Mouse (Mus musculus) olfactory bulb, adult 2 months (tissue): ENCODE measurements around the gene Twf2. TPM values are rescaled to one million over a fixed set of nuclear protein-coding genes. Genes with fewer than 3 reads are reported as not detected.
"Not testable (repeated sequence)": the region's sequence is repeated elsewhere in the genome, so short reads cannot be mapped to it uniquely, and the experiment has no call there.

Experiments used
- H3K27ac ChIP-seq: fragments of 200-500 bp; 2 replicates; pipeline ENCODE4 v1.5.1; 2012; ENCODE audit warnings: low read depth, low read length; ENCODE audit not compliant: insufficient read depth
- H3K4me1 ChIP-seq: fragments of 200-500 bp; 2 replicates; pipeline ENCODE4 v1.6.1; 2012; ENCODE audit warnings: low read length; ENCODE audit not compliant: control insufficient read depth, insufficient read depth
- H3K4me3 ChIP-seq: fragments of 200-500 bp; 2 replicates; pipeline ENCODE4 v1.5.1; 2012; ENCODE audit warnings: mild to moderate bottlenecking, low read depth, low read length, moderate library complexity; ENCODE audit not compliant: insufficient read depth
- CTCF ChIP-seq: fragments of 200-500 bp; IDR thresholded peaks from 2 replicates; pipeline ENCODE4 v1.5.1; 2012; ENCODE audit warnings: low read depth, mild to moderate bottlenecking, low read length, moderate library complexity; ENCODE audit not compliant: insufficient read depth
- POLR2A ChIP-seq: fragments of 200-500 bp; IDR thresholded peaks from 2 replicates; pipeline ENCODE4 v1.6.1; 2012; ENCODE audit warnings: mild to moderate bottlenecking, low read depth, low read length, moderate library complexity; ENCODE audit not compliant: insufficient read depth
- WGBS: fragments of 180-500 bp; shearing (Covaris S2); methylation state at CpG from one replicate; pipeline ENCODE4 v1.1.7; 2018; 5-methylcytosine and 5-hydroxymethylcytosine counted together
- polyA plus RNA-seq: library from polyadenylated mRNA; stranded (reverse); fragments of >200 nt; gene quantifications from 2 replicates; pipeline ENCODE4 v1.2.4, GENCODE M21; 2012; ENCODE audit warnings: low replicate concordance; ENCODE audit not compliant: missing spikeins, insufficient read depth, insufficient read length

The Twf2 gene
- polyA plus RNA-seq, 1 experiment = not detected

DNA sequence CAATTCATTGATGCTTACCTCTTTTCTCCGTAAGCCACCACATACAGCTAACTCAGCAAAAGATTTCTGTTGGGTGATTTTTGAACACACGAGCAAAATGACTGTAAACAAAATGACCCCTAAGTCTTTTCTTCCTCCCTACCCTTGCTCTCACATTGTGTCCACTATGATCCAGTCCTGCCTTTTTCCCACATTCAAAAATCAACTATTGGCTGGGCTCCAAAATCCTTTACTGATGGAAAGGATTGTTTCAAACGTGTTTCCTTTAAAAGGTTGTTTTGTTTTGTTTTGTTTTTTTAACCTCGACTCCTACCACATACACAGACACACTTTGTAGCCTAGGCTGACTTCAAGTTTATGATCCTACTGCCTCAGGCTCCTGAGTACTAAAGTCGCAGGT is 42.5 kb upstream of the Twf2 start:
- 33% methylated on average over 5 of the region's 5 CpGs for WGBS
- TF ChIP-seq POLR2A (no peak), CTCF (no peak)
- Histone ChIP-seq H3K4me3 (no peak overlapping the region), H3K27ac (no peak overlapping the region), H3K4me1 (no peaks in the 10 kb centered on the region)

DNA sequence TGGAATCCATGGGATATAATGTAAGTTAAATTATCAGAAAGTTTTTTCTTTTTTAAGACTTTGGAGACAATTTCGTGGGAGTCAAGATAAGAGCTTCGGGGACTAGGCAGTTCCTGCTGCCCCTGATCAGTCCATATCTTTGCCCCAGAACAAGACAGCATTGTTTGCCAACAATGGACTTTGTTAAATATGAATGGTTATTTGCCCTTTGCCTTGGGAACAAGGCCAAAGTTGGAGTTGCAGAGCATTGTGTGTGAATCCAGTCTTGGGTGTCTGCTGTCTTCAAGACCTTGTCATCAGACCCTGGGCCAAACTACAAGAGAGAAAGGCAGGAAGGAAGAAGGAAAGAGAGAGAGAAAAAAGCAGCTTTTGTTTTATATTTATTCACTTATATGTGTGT is 36.2 kb upstream of the Twf2 start:
- 80% methylated on average over 2 of the region's 2 CpGs for WGBS
- no peak overlapping the region for H3K27ac ChIP-seq
- no peak for TF ChIP-seq POLR2A
- no peak for TF ChIP-seq CTCF
- no peak overlapping the region for H3K4me3 ChIP-seq
- H3K4me1 ChIP-seq = no peaks in the 10 kb centered on the region

DNA sequence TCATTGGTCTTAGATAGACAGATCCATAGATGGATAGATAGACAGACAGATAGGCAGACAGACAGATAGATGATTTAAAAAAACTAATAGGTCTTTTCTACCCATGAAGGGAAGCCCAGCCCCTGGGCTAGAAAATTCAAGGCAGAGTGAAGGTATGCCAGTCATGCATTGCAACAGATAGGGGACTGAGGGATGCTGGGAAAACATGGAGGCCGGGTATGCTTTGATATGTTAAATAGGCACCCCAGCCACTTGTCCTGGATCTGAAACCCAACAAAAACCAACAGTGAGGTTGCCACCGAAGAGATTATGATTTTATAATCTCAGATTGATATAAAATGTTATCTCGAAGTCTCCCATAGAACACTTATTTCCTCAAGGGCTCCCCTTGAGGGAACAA is 35.7 kb upstream of the Twf2 start:
- no peak for TF ChIP-seq CTCF
- no peak for TF ChIP-seq POLR2A
- Histone ChIP-seq H3K27ac (no peak overlapping the region), H3K4me3 (no peak overlapping the region), H3K4me1 (no peaks in the 10 kb centered on the region)
- WGBS = 79% methylated on average over 3 of the region's 3 CpGs

DNA sequence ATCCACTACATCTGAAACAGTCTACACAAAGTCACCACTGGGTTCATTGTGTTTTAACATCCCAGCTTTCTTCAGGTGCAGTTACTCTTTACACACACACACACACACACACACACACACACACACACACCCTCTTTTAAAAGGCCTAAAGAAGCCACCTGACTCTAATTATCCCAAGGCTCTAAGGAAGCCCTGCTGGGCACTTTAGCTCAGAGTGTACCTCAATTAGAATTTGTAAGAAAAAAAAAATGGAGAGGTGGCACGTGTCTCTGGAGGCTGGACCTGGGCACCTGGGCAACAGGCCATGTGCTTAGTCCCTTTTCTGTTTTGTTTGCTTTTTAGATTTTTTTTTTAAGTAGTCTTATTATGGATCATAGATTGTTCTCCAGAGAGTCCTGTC is 35.2 kb upstream of the Twf2 start:
- Histone ChIP-seq H3K27ac (no peak overlapping the region), H3K4me3 (no peak overlapping the region), H3K4me1 (no peaks in the 10 kb centered on the region)
- whole genome bisulfite sequencing = 47% methylated on average over 1 of the region's 1 CpGs
- TF ChIP-seq POLR2A (no peak), CTCF (no peak)

DNA sequence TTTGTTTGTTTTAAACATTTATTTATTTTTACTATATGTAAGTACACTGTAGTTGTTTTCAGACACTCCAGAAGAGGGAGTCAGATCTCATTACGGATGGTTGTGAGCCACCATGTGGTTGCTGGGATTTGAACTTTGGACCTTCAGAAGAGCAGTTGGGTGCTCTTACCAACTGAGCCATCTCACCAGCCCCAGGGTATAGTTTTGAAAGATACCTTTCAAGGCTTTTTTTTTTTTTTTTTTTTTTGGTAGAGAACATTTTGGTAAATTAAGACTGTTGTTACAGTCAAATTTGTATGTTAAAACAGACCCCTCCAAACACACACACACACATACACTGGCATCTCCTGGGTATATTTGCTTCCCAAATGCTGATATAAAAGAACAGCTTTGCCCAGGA is 33.9 kb upstream of the Twf2 start:
- not testable (repeated sequence) for H3K4me3 ChIP-seq, H3K4me1 ChIP-seq, H3K27ac ChIP-seq
- 70% methylated on average over 1 of the region's 1 CpGs for WGBS

DNA sequence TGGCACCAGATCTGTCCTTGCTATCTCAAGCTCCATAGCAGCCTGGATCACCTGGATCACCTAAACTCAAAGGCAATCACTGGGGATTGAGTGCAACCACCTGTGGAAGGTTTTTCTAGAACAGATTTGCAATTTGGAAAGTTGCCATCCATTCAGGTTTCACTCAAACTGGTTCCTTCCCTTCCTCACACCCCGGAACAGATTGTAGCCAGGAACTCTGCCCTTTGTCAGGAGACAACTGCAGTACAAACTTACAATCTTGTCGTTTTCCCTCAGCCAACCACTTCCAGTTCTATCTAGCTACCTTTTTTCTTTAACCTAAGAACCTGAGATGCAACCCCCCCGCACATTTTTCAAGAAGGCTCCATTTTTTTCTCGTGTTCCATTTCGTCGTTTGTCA is 33.0 kb upstream of the Twf2 start:
- no peak overlapping the region for H3K27ac ChIP-seq
- 45% methylated on average over 6 of the region's 6 CpGs for WGBS
- H3K4me1 ChIP-seq = peaks cover 5% of the 10 kb centered on the region
- H3K4me3 ChIP-seq = no peak overlapping the region
- TF ChIP-seq POLR2A (no peak), CTCF (no peak)

DNA sequence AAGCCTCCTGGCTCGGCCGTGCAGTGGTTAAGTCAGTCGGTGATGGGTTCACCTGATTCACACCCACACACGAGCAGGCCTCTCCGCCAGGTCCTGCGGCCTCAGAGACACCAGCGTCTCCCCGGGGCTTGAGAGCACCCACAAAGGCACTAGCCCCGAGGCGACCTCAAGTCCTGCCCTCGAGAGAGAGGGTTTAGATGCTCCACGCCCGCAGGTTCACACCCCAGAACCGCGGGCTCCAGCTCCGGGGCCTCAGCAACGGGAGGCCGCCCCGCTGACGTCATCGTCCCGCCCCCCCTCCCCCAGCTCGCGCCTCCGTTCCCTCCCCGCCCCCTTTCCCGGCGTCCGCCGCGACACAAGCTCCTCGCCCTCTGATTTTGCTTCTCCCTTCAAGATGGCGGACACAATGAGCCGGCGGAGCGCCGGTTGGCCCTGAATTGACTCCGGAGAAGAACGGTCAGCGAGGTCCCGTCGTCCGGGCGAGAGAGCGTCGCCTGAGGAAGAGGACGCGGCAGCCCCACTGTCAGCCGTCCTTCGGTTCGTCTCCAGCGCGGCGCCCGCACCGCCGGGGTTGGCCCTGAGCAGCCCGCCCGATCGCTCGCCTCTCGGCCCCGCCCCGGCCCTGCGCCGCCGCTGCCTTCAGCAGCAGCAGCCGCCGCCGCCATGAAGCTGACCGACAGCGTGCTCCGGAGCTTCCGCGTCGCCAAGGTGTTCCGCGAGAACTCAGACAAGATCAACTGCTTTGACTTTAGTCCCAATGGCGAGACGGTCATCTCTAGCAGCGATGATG is 32.2 kb upstream of the Twf2 start, which contains the start of gene Wdr82:
Gene Wdr82, plus strand, starts transcription at position 373 of the 790 bp plus-strand sequence.
- peak within 1 kb of the TSS; percentile 98 for H3K27ac ChIP-seq
- TF ChIP-seq POLR2A (peak; percentile 81), CTCF (no peak)
- under 1% methylated on average over 81 of the region's 81 CpGs for WGBS
- peaks cover 7% of the 10 kb centered on the region for H3K4me1 ChIP-seq
- H3K4me3 ChIP-seq = peak within 1 kb of the TSS; percentile 99

DNA sequence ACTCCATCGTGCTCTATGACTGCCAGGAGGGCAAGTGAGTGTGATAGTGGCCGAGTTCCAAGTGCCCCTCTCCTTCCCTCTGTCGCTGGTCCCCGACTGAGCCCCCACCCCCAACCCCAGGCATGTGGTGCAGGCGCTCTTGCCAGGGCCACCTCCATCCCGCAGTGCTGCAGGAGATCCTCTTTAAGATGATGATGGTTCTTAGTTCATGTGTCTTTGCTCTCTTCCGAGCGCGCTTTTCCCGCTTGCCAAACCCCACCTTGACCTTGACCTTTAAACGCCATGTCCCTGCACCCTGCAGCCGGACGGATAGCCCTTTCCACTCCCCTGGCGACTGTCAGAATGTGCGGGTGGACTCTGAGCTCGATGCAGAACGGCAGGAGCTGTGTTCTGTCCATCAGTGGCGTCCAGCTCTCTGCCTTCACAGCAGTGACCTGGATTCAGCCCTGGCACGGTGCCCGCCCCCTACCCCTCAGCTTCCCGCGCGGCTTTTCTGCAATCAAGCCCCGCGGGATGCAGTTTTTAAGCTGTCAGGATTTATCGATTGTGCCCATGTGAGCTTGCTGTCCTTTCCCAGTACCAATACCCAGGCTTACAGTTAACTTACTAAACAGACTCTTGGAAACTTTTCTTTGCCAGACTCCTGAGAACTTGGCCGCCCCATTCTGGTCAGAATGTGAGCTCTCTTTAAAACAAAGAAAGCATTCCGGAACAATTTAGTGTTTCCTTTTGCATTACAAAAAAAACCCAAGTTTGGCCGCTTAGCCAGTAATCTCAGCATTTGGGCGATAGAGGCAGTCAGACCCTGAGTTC is 31.4 kb upstream of the Twf2 start:
- no peak for TF ChIP-seq POLR2A
- no peak for TF ChIP-seq CTCF
- H3K27ac ChIP-seq = peak overlapping the region; percentile 98
- peaks cover 9% of the 10 kb centered on the region for H3K4me1 ChIP-seq
- WGBS = under 1% methylated on average over 30 of the region's 30 CpGs
- H3K4me3 ChIP-seq = peak overlapping the region; percentile 99

DNA sequence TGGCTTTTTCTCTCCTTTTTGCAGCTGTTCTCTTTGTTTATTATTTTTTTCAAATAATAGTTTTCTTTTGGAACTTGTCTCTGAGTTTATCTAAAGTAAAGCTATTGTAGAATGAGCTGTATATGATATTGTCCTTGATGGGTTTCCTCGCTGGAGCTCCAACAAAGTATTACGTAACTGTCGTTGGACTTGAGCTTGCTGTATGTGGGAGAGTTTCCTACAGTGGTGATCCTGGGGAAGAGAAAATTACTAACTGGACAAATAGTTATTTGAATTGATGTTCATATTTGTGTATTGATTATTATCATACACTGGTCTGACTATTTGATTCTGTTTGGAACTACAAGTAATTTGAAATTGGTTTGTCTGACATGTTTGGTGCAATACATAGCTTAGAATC is 30.4 kb upstream of the Twf2 start:
- no peak overlapping the region for H3K27ac ChIP-seq
- TF ChIP-seq CTCF = no peak
- TF ChIP-seq POLR2A = no peak
- no peak overlapping the region for H3K4me3 ChIP-seq
- H3K4me1 ChIP-seq = peaks cover 13% of the 10 kb centered on the region
- WGBS = 6% methylated on average over 3 of the region's 3 CpGs
